Mouse (Mus musculus): Measurements from ENCODE around the gene Timm17a.

Timm17a gene

GRCm38 (mm10) chr1:135313284-135314031 lies at the start of gene Timm17a:
Gene Timm17a (minus strand): TSS chr1:135313778.
- DNase-seq (ENCODE audit: low spot score): peak; percentile 95

GRCm38 (mm10) chr1:135362115-135362514 lies 48.5 kb upstream of the Timm17a start:
- no peak for DNase-seq (ENCODE audit: low spot score)

- no peak for DNase-seq (ENCODE audit: low spot score)
Observed at GRCm38 (mm10) chr1:135361491-135361890, 47.9 kb upstream of the Timm17a start.

GRCm38 (mm10) chr1:135359071-135359470 lies 45.5 kb upstream of the Timm17a start:
- DNase-seq (ENCODE audit: low spot score): no peak

- peak; percentile 46 for DNase-seq (ENCODE audit: low spot score)
Observed at GRCm38 (mm10) chr1:135351953-135352352, 38.4 kb upstream of the Timm17a start.

- DNase-seq (ENCODE audit: low spot score): peak; percentile 50
Observed at GRCm38 (mm10) chr1:135347498-135348169, 34.1 kb upstream of the Timm17a start.

- DNase-seq (ENCODE audit: low spot score): no peak
Observed at GRCm38 (mm10) chr1:135346891-135347290, 33.3 kb upstream of the Timm17a start.

GRCm38 (mm10) chr1:135344026-135344425 lies 30.4 kb upstream of the Timm17a start:
- no peak for DNase-seq (ENCODE audit: low spot score)

GRCm38 (mm10) chr1:135341947-135342346 lies 28.4 kb upstream of the Timm17a start:
- no peak for DNase-seq (ENCODE audit: low spot score)

GRCm38 (mm10) chr1:135330578-135330977 lies 17.0 kb upstream of the Timm17a start:
- DNase-seq (ENCODE audit: low spot score): no peak

- no peak for DNase-seq (ENCODE audit: low spot score)
Observed at GRCm38 (mm10) chr1:135328368-135328767, 14.8 kb upstream of the Timm17a start.

GRCm38 (mm10) chr1:135325934-135326333 lies 12.4 kb upstream of the Timm17a start:
- no peak for DNase-seq (ENCODE audit: low spot score)

- DNase-seq (ENCODE audit: low spot score): no peak
Observed at GRCm38 (mm10) chr1:135324571-135324970, 11.0 kb upstream of the Timm17a start, which contains the start of gene Lmod1. Gene Lmod1 (plus strand): TSS chr1:135324807.

GRCm38 (mm10) chr1:135323367-135323901 lies 9.9 kb upstream of the Timm17a start:
- peak; percentile 29 for DNase-seq (ENCODE audit: low spot score)

- no peak for DNase-seq (ENCODE audit: low spot score)
Observed at GRCm38 (mm10) chr1:135312201-135312600, 1.4 kb downstream of the Timm17a start.

GRCm38 (mm10) chr1:135311356-135311755 lies 2.2 kb downstream of the Timm17a start:
- peak; percentile 17 for DNase-seq (ENCODE audit: low spot score)

- no peak for DNase-seq (ENCODE audit: low spot score)
Observed at GRCm38 (mm10) chr1:135290908-135291307, 22.7 kb downstream of the Timm17a start.

- DNase-seq (ENCODE audit: low spot score): no peak
Observed at GRCm38 (mm10) chr1:135286311-135286710, 27.3 kb downstream of the Timm17a start.

- DNase-seq (ENCODE audit: low spot score): peak; percentile 77
Observed at GRCm38 (mm10) chr1:135283826-135284291, 29.7 kb downstream of the Timm17a start, which contains the start of gene Rnpep. Gene Rnpep (minus strand): TSS chr1:135284084.

- DNase-seq (ENCODE audit: low spot score): no peak
Observed at GRCm38 (mm10) chr1:135283287-135283825, 30.2 kb downstream of the Timm17a start.

GRCm38 (mm10) chr1:135282536-135283286 lies 30.9 kb downstream of the Timm17a start:
- DNase-seq (ENCODE audit: low spot score): no peak

- DNase-seq (ENCODE audit: low spot score): no peak
Observed at GRCm38 (mm10) chr1:135281841-135282240, 31.7 kb downstream of the Timm17a start.
